Mouse (Mus musculus): ENCODE results near the gene Cpb1. TPM values are rescaled to one million over a fixed set of nuclear protein-coding genes. Genes with fewer than 3 reads are reported as not detected.

The Cpb1 gene
- total RNA-seq, 2 experiments from 2014 or later, result not detected

DNA sequence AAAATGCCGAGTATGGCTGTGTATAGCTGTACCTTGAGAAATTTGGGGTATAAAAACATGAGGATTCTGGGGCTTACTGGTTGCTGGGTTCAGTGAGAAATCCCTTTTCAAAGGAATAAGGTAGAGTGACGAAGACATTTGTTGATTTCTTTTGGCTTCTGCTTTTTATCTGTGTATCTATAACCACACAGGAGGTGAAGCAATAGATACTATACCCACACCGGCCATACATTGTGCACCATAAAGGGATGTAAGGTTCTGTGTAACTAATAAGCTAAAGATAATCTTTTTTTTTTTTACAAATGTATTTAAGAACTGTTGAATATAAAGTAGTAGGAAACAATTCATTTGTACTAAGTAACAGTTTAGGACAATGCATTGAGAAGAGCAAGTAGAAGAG, 35.8 kb downstream of the Cpb1 start:
- no peak overlapping the region for H3K4me3 ChIP-seq
- no peak overlapping the region for H3K27ac ChIP-seq
- TF ChIP-seq CTCF (IDR thresholded peaks at IDR 0.05), result no peak
- intact Hi-C loops (cut with DNase I), result no loop called here
- DNase-seq, result no peak

DNA sequence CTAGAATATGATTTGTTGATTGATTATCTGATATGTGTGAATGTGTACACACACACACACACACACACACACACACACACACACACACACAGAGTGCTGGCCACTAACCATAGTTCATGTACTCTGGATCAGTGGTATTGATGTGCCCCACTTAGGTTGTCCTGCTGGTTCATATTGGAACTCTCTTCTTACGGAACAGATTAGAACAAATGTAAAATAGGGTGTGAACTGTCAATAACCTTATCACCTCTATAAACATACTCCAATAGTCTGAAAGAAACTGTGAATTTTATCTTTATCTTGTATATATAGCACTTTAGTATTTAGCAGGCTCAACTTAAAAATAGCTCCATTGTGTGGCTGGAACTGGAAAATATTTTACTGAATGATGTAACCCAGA, 38.6 kb downstream of the Cpb1 start:
- TF ChIP-seq CTCF (IDR thresholded peaks at IDR 0.05), result no peak
- intact Hi-C loops (cut with DNase I), result no loop called here
- H3K4me3 ChIP-seq, result no peak overlapping the region
- DNase-seq, result no peak
- H3K27ac ChIP-seq, result no peak overlapping the region

DNA sequence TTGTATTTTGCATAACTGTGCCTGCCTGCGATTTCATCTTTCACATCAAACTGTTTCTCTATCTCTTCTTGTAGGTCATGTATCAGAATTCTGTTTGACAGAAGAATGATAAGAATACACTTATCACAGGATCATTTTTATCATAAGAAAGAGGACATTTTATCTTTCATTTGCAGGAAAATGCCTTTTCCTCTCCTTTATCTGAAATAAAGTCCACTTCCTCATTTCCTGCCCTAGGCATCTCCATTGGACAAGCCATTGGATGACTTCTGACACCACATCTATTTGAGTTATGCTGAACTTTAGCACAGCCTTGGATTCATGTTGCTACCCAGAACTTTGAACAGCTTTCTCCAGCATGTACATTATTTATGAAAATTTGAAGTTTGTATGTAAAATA, 46.5 kb downstream of the Cpb1 start:
- intact Hi-C loops (cut with DNase I), result no loop called here
- DNase-seq, result no peak
- no peak for TF ChIP-seq CTCF (IDR thresholded peaks at IDR 0.05)
- H3K27ac ChIP-seq, result no peak overlapping the region
- no peak overlapping the region for H3K4me3 ChIP-seq

DNA sequence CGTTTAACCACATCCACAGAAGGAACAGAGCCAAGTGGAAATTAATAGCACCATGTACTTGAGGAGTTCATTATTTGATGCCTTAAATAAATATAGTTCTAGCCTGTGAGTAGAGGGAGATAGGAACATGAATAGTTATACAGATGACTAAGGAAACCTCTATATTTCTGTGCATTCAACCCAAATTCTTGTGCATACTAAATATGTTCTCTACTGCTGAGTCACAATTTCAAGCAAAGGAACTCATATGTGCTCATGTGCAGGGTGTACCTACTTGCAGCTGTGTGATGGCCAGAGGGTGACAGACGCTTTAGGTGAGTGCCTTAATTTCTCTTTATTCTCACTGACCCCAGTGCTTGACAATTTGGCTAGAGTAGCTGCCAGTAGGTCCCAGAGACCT, 50.1 kb downstream of the Cpb1 start:
- no peak for TF ChIP-seq CTCF (IDR thresholded peaks at IDR 0.05)
- intact Hi-C loops (cut with DNase I), result no loop called here
- no peak for DNase-seq
- Histone ChIP-seq H3K4me3 (no peak overlapping the region), H3K27ac (no peak overlapping the region)

DNA sequence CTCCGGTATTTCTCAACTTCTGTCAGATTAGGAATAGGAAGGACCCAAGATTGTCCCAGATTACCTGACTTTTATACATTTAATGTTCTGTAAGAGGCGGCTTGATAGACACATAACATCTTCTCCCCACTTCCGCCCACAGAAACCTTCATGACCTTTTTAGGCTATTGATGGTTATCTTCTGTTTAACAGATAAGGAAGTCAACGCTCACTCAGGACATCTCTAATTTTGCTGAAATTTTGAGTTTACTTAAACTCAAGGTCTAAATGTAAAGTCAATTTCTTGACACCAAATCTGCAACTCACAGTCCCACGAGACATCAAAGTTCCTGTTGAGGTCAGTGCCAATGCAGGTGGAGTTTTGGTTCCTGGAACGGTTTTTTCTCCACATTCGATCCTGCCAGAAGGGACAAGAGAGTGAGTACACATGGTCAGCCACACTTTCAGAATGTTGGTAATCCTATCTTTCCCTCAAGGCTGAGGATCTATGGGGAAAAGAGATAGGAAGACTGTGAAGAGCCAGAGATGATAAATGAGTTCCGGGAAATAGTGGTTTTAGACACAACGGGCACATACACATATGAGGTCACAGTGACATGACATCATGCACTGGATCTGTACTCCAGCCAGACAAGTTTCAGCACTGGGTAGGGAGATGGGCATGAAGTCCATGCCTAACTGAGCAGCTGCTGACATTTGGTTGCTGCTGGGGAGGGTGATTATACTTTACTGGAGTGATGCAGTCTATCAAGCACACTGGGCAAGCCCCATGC, 52.4 kb downstream of the Cpb1 start:
- no peak overlapping the region for H3K4me3 ChIP-seq
- no peak overlapping the region for H3K27ac ChIP-seq
- intact Hi-C loops (cut with DNase I), result no loop called here
- no peak for TF ChIP-seq CTCF (IDR thresholded peaks at IDR 0.05)
- no peak for DNase-seq

DNA sequence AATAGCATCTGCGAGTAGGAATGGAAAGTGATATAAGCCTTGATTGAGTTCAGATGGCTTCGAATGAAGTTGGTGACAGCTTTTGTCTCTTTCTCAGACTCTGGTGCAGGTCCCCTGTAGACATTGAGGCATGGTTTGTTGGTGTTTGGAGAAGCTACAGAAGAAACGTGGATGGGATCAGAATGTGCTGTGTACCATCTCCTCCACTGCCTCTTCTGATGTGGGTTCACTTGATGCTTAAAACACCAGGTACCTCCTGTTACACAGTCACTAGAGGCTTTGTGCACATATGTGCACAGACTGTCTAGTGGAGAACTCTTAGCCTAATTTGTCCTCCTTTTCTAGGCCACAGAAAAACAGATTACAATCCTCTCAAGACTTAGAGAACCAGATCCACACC, 53.4 kb downstream of the Cpb1 start:
- DNase-seq, result no peak
- intact Hi-C loops (cut with DNase I), result no loop called here
- H3K27ac ChIP-seq, result no peak overlapping the region
- H3K4me3 ChIP-seq, result no peak overlapping the region
- no peak for TF ChIP-seq CTCF (IDR thresholded peaks at IDR 0.05)

DNA sequence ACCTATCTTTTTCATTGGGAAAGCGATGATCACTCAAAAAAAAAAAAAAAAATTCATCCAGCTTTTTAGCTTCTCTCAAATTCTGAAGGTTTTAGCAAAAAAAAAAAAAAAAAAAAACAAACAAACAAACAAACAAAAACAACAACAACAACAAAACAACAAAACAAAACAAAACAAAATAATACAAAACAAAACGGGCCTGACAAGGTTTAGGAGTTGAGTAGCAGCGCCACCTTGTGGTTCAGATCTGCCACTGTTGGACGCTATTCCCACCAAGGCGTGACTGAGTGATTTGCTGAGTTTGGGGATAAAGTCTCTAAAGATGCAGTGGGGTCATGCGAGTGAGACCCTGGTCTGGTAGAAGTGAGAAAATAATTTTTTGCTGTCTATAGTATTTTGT, 76.7 kb downstream of the Cpb1 start:
- intact Hi-C loops (cut with DNase I), result loop anchor here (1.0 to 10.0 kb wide), 4 partner anchors 42 to 295 kb away; partner anchors contain the start of gene Gyg
- Histone ChIP-seq H3K27ac (no peak overlapping the region), H3K4me3 (no peak overlapping the region)
- peak; percentile 62 for DNase-seq
- TF ChIP-seq CTCF (IDR thresholded peaks at IDR 0.05), result peak; percentile 90

Small RNA genes lying within 50 kb of the gene (microRNA-seq; reads per million reads assigned to microRNA genes)
- gene Mir7007, result not detected

Other genes starting within 250 kb of the Cpb1 start
- gene Hps3, start 240.4 kb downstream of the Cpb1 start, total RNA-seq (2021), result 1 to 10 TPM; 4.1 to 4.2 TPM
- 1 to 10 TPM; 2.7 to 4.4 TPM for gene Hltf, start 217.9 kb downstream of the Cpb1 start, total RNA-seq (2021)
- 100 to 1,000 TPM; 437 to 466 TPM for gene Gyg, start 120.4 kb downstream of the Cpb1 start, total RNA-seq (2021)
- 1 to 10 TPM in 1 of 2 experiments, under 1 TPM in 1; 0.94 to 3.4 TPM for gene Cpa3, start 33.6 kb downstream of the Cpb1 start, total RNA-seq (2021)
- not detected for gene Agtr1b, start 91.4 kb upstream of the Cpb1 start, total RNA-seq (2021)

Data from gastrocnemius, adult 2 months (tissue).